Mouse (Mus musculus): Measurements from ENCODE around the gene Ugt1a10. TPM values are rescaled to one million over a fixed set of nuclear protein-coding genes. Genes with fewer than 3 reads are reported as not detected.
"Not testable (repeated sequence)": the region's sequence is repeated elsewhere in the genome, so short reads cannot be mapped to it uniquely, and the experiment has no call there.

Ugt1a10 gene
- polyA plus RNA-seq, 1 experiment, result not detected

GRCm38 (mm10) chr1:88143966-88144675 is 88.9 kb downstream of the Ugt1a10 start:
- H3K27ac ChIP-seq (ENCODE audit: insufficient read depth, low read depth, low read length); H3K4me3 ChIP-seq (ENCODE audit: low read depth, low read length); H3K36me3 ChIP-seq (ENCODE audit: control insufficient read depth, insufficient read depth, low read length); H3K27me3 ChIP-seq (ENCODE audit: control insufficient read depth, insufficient read depth, low read length); H3K4me1 ChIP-seq (ENCODE audit: control insufficient read depth, insufficient read depth, insufficient read length, low read length): not testable (repeated sequence)
- WGBS, result 6% methylated on average over 5 of the region's 5 CpGs
- peak; percentile 38; the same call in 1 of the 2 replicates for TF ChIP-seq CTCF (IDR thresholded peaks at IDR 0.05; ENCODE audit: extremely low read depth, insufficient read length, insufficient replicate concordance, low read depth, low read length)

GRCm38 (mm10) chr1:88145278-88145677 is 90.1 kb downstream of the Ugt1a10 start:
- WGBS, result 62% methylated on average over 2 of the region's 2 CpGs
- H3K27me3 ChIP-seq (ENCODE audit: control insufficient read depth, insufficient read depth, low read length); H3K36me3 ChIP-seq (ENCODE audit: control insufficient read depth, insufficient read depth, low read length); H3K4me3 ChIP-seq (ENCODE audit: low read depth, low read length); H3K4me1 ChIP-seq (ENCODE audit: control insufficient read depth, insufficient read depth, insufficient read length, low read length); H3K27ac ChIP-seq (ENCODE audit: insufficient read depth, low read depth, low read length): not testable (repeated sequence)
- peak; percentile 27; the same call in 1 of the 2 replicates for TF ChIP-seq CTCF (IDR thresholded peaks at IDR 0.05; ENCODE audit: extremely low read depth, insufficient read length, insufficient replicate concordance, low read depth, low read length)

DNA sequence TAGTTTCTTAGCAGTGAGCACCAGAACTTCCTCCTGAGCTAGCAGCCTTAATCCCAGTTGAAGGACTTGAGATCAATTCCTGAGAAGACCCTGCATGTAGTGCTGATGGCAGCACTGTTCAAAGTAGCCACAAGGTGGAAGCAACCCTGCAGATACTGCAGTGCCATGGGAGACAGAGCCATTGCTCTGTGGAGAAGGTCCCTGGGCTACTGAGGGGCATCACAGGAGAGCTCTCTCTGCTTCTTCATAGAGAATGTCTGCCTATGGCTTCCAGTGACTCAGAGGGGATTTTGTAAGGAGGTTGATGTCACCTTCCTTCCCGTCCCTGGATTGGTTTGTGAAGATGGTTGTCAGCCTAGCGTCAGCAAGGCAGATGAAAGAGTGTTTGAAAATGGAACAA is 94.9 kb downstream of the Ugt1a10 start:
- 83% methylated on average over 2 of the region's 2 CpGs for WGBS
- not testable (repeated sequence) for H3K4me1 ChIP-seq (ENCODE audit: control insufficient read depth, insufficient read depth, insufficient read length, low read length); H3K4me3 ChIP-seq (ENCODE audit: low read depth, low read length); H3K36me3 ChIP-seq (ENCODE audit: control insufficient read depth, insufficient read depth, low read length); H3K27me3 ChIP-seq (ENCODE audit: control insufficient read depth, insufficient read depth, low read length); H3K27ac ChIP-seq (ENCODE audit: insufficient read depth, low read depth, low read length)
- peak; percentile 12; the same call in 1 of the 2 replicates for TF ChIP-seq CTCF (IDR thresholded peaks at IDR 0.05; ENCODE audit: extremely low read depth, insufficient read length, insufficient replicate concordance, low read depth, low read length)

GRCm38 (mm10) chr1:88158430-88158829 is 103.2 kb downstream of the Ugt1a10 start:
- H3K4me3 ChIP-seq (ENCODE audit: low read depth, low read length), result no peak overlapping the region
- peaks cover 4% of the 10 kb centered on the region; the same call in 1 of the 2 replicates for H3K4me1 ChIP-seq (ENCODE audit: control insufficient read depth, insufficient read depth, insufficient read length, low read length)
- no peaks in the 10 kb centered on the region for H3K27me3 ChIP-seq (ENCODE audit: control insufficient read depth, insufficient read depth, low read length)
- 26% methylated on average over 2 of the region's 2 CpGs for WGBS
- no peaks in the 10 kb centered on the region; the same call in 1 of the 2 replicates for H3K36me3 ChIP-seq (ENCODE audit: control insufficient read depth, insufficient read depth, low read length)
- TF ChIP-seq POLR2A (IDR thresholded peaks at IDR 0.05; ENCODE audit: low read depth, low read length) (no peak), CTCF (IDR thresholded peaks at IDR 0.05; ENCODE audit: extremely low read depth, insufficient read length, insufficient replicate concordance, low read depth, low read length) (no peak)
- H3K27ac ChIP-seq (ENCODE audit: insufficient read depth, low read depth, low read length), result no peak overlapping the region

DNA sequence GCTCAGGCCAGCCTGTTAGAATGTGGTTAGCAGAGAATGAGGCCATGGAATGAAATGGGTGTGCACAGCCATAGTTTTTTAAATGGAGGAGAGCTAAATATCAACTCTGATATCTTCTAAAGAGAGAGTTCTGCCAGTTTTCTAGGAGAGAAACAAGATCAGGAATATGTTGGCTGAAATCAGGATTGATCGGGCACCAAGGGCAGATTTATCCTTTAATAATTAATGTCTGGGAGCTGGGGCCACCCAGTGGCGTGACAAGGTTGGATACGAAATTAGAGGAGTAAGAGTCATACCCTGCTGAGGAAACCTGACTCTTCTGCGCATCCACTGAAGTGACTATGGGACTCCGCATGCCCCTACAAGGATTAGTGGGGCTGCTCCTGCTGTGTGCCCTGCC is 110.5 kb downstream of the Ugt1a10 start, which contains the start of gene Ugt1a5:
TSS of gene Ugt1a5 (plus strand) at position 302 of the 400 bp plus-strand sequence.
- TF ChIP-seq POLR2A (IDR thresholded peaks at IDR 0.05; ENCODE audit: low read depth, low read length) (no peak), CTCF (IDR thresholded peaks at IDR 0.05; ENCODE audit: extremely low read depth, insufficient read length, insufficient replicate concordance, low read depth, low read length) (no peak)
- WGBS, result 89% methylated on average over 5 of the region's 5 CpGs
- Histone ChIP-seq H3K4me1 (ENCODE audit: control insufficient read depth, insufficient read depth, insufficient read length, low read length) (0 out of 2 replicates have a peak, but pooled peaks cover 2% of the 10 kb centered on the region), H3K4me3 (ENCODE audit: low read depth, low read length) (no peak within 1 kb of the TSS), H3K36me3 (ENCODE audit: control insufficient read depth, insufficient read depth, low read length) (peaks cover 5% of the 10 kb centered on the region; the same call in 1 of the 2 replicates), H3K27ac (ENCODE audit: insufficient read depth, low read depth, low read length) (no peak within 1 kb of the TSS), H3K27me3 (ENCODE audit: control insufficient read depth, insufficient read depth, low read length) (no peaks in the 10 kb centered on the region)

DNA sequence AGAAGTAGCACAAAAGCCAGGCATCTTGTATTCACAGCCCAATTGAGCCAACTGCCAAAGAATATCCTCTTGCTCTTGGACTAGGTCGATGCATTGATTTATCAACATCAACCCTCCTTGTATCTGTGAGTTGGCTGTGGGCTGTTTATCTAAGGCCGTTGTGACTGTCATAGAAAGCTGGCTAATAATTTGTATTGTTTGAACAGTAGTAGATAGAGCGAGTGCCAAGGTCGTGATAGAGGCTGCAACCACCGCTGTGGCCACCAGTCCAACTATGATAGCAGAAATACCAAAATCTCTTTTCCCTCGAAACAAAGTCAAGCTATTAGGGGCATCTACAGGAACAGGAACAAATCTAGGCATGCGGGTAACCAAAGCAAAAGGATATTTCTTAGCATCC is 117.0 kb downstream of the Ugt1a10 start:
- WGBS, result 48% methylated on average over 7 of the region's 7 CpGs
- not testable (repeated sequence) for H3K4me3 ChIP-seq (ENCODE audit: low read depth, low read length); H3K27ac ChIP-seq (ENCODE audit: insufficient read depth, low read depth, low read length); H3K36me3 ChIP-seq (ENCODE audit: control insufficient read depth, insufficient read depth, low read length); H3K27me3 ChIP-seq (ENCODE audit: control insufficient read depth, insufficient read depth, low read length); H3K4me1 ChIP-seq (ENCODE audit: control insufficient read depth, insufficient read depth, insufficient read length, low read length)

DNA sequence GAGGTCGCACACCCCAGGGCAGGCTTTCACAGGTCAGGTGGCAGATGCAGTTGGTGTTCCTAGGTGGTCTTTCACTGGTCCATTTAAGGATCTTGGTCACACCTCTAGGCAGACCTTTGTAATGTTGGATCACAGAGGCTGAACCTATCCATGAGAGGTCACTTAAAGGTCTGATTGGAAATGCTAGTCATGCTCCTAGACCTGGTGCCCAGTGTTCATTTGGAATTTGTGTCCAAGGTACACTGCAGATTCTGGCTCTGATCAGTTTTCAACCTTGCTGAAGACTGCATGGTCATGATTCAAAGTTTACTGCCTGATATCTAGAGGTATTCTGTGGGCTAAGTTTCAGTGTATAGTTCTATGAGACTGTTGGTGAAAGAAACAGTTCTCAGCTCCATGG is 124.5 kb downstream of the Ugt1a10 start:
- no peak for TF ChIP-seq POLR2A (IDR thresholded peaks at IDR 0.05; ENCODE audit: low read depth, low read length)
- TF ChIP-seq CTCF (IDR thresholded peaks at IDR 0.05; ENCODE audit: extremely low read depth, insufficient read length, insufficient replicate concordance, low read depth, low read length), result no peak
- Histone ChIP-seq H3K27me3 (ENCODE audit: control insufficient read depth, insufficient read depth, low read length) (no peaks in the 10 kb centered on the region), H3K27ac (ENCODE audit: insufficient read depth, low read depth, low read length) (peak overlapping the region; percentile 92), H3K4me3 (ENCODE audit: low read depth, low read length) (no peak overlapping the region), H3K36me3 (ENCODE audit: control insufficient read depth, insufficient read depth, low read length) (0 out of 2 replicates have a peak, but pooled peaks cover 2% of the 10 kb centered on the region), H3K4me1 (ENCODE audit: control insufficient read depth, insufficient read depth, insufficient read length, low read length) (peaks cover 9% of the 10 kb centered on the region; the same call in 1 of the 2 replicates)
- WGBS, result 89% methylated on average over 1 of the region's 1 CpGs

Measured in small intestine, adult 2 months (tissue).